Mouse (Mus musculus) c-Kit-positive CD71-positive TER-119-negative erythroid progenitor cells, embryonic 14.5 days (primary cell): ENCODE results near the gene Olfr642.

ENCODE experiments used
- DNase-seq: peaks from one replicate; pipeline ENCODE4 v3.0.0-alpha.2; 2013; ENCODE audit warnings: low read depth

Gene Olfr642

GRCm38 (mm10) chr7:104052566-104052965, at the start of gene Olfr642:
Gene Olfr642, minus strand, starts transcription at chr7:104052666.
- DNase-seq, result no peak

GRCm38 (mm10) chr7:104085365-104085764, 32.9 kb upstream of the Olfr642 start, which contains the start of gene Olfr645:
Gene Olfr645, minus strand, starts transcription at chr7:104085465.
- no peak for DNase-seq

- no peak for DNase-seq
Measured at GRCm38 (mm10) chr7:104071769-104072168, 19.3 kb upstream of the Olfr642 start, which contains the start of gene Olfr644. Gene Olfr644, minus strand, starts transcription at chr7:104071869.

- DNase-seq, result no peak
Measured at GRCm38 (mm10) chr7:104061345-104061744, 8.9 kb upstream of the Olfr642 start, which contains the start of gene 4930516K23Rik. Gene 4930516K23Rik, minus strand, starts transcription at chr7:104061445.

- no peak for DNase-seq
Measured at GRCm38 (mm10) chr7:104059215-104059614, 6.7 kb upstream of the Olfr642 start.

GRCm38 (mm10) chr7:104050745-104051144, 1.7 kb downstream of the Olfr642 start:
- no peak for DNase-seq

GRCm38 (mm10) chr7:104035145-104035544, 17.3 kb downstream of the Olfr642 start, which contains the start of gene Olfr641:
Gene Olfr641, plus strand, starts transcription at chr7:104035445.
- DNase-seq, result no peak

GRCm38 (mm10) chr7:104026978-104027377, 25.5 kb downstream of the Olfr642 start:
- DNase-seq, result no peak

GRCm38 (mm10) chr7:104025473-104025872, 27.0 kb downstream of the Olfr642 start, which contains the start of gene Olfr640:
Gene Olfr640, minus strand, starts transcription at chr7:104025573.
- DNase-seq, result no peak

GRCm38 (mm10) chr7:104021651-104022050, 30.8 kb downstream of the Olfr642 start:
- no peak for DNase-seq

- DNase-seq, result no peak
Measured at GRCm38 (mm10) chr7:104018953-104019352, 33.5 kb downstream of the Olfr642 start.

GRCm38 (mm10) chr7:104017203-104017602, 35.3 kb downstream of the Olfr642 start, which contains the start of gene Olfr639:
Gene Olfr639, minus strand, starts transcription at chr7:104017303.
- DNase-seq, result no peak

- no peak for DNase-seq
Measured at GRCm38 (mm10) chr7:103999124-103999523, 53.3 kb downstream of the Olfr642 start.

- DNase-seq, result no peak
Measured at GRCm38 (mm10) chr7:103998446-103998845, 54.0 kb downstream of the Olfr642 start, which contains the start of gene Olfr638. Gene Olfr638, plus strand, starts transcription at chr7:103998746.
